Mouse (Mus musculus) C2C12 (cell line): Measurements from ENCODE around the gene Kdm4b. TPM values are rescaled to one million over a fixed set of nuclear protein-coding genes. Genes with fewer than 3 reads are reported as not detected.

Experiments used
- H3K27me3 ChIP-seq: one replicate; pipeline ENCODE4 v1.6.1; 2011; ENCODE audit not compliant: control insufficient read depth, insufficient read depth, insufficient read length
- H3K36me3 ChIP-seq: one replicate; pipeline ENCODE4 v1.6.1; 2011; ENCODE audit not compliant: control insufficient read depth, insufficient read depth
- H3K4me3 ChIP-seq: one replicate; pipeline ENCODE4 v1.5.1; 2011; ENCODE audit warnings: mild to moderate bottlenecking, control low read depth; ENCODE audit not compliant: poor library complexity, insufficient read depth, severe bottlenecking
- H3K79me2 ChIP-seq: one replicate; pipeline ENCODE4 v1.6.1; 2011; ENCODE audit not compliant: control insufficient read depth, insufficient read depth
- H3K79me3 ChIP-seq: one replicate; pipeline ENCODE4 v1.6.1; 2011; ENCODE audit warnings: low read depth, control low read depth
- H3ac ChIP-seq: one replicate; pipeline ENCODE3; 2011; ENCODE audit warnings: low read depth; ENCODE audit not compliant: control insufficient read depth, insufficient read length
- CEBPB ChIP-seq: IDR thresholded peaks from one replicate; pipeline ENCODE4 v1.6.1; 2011; ENCODE audit warnings: low read depth, mild to moderate bottlenecking, control low read depth, moderate library complexity
- CTCF ChIP-seq: IDR thresholded peaks from one replicate; pipeline ENCODE4 v1.5.1; 2011; ENCODE audit not compliant: control insufficient read depth, insufficient read depth, insufficient read length
- FOSL1 ChIP-seq: IDR thresholded peaks from one replicate; pipeline ENCODE4 v1.8.0; 2011; ENCODE audit warnings: mild to moderate bottlenecking, low read length; ENCODE audit not compliant: poor library complexity, insufficient read depth, severe bottlenecking
- MAX ChIP-seq: IDR thresholded peaks from one replicate; pipeline ENCODE4 v1.6.1; 2011; ENCODE audit warnings: mild to moderate bottlenecking, control low read depth
- MYOD1 ChIP-seq: IDR thresholded peaks from one replicate; pipeline ENCODE4 v1.6.1; 2011; ENCODE audit warnings: low read depth; ENCODE audit not compliant: control insufficient read depth, insufficient read length
- MYOG ChIP-seq: IDR thresholded peaks from one replicate; pipeline ENCODE4 v1.6.1; 2011; ENCODE audit not compliant: control insufficient read depth, insufficient read length; ENCODE audit errors: extremely low read depth
- USF1 ChIP-seq: IDR thresholded peaks from one replicate; pipeline ENCODE4 v1.6.1; 2011; ENCODE audit warnings: low read depth, mild to moderate bottlenecking, control low read depth, moderate library complexity
- polyA plus RNA-seq: library from polyadenylated mRNA; unstranded; fragments of >200 nt; fragmentation: generic; extraction: Trizol; gene quantifications from one replicate; pipeline ENCODE4 v1.2.1, GENCODE M21; 2012; ENCODE audit warnings: missing spikeins

Gene Kdm4b
- polyA plus RNA-seq, 1 experiment, result 10.1 TPM

DNA sequence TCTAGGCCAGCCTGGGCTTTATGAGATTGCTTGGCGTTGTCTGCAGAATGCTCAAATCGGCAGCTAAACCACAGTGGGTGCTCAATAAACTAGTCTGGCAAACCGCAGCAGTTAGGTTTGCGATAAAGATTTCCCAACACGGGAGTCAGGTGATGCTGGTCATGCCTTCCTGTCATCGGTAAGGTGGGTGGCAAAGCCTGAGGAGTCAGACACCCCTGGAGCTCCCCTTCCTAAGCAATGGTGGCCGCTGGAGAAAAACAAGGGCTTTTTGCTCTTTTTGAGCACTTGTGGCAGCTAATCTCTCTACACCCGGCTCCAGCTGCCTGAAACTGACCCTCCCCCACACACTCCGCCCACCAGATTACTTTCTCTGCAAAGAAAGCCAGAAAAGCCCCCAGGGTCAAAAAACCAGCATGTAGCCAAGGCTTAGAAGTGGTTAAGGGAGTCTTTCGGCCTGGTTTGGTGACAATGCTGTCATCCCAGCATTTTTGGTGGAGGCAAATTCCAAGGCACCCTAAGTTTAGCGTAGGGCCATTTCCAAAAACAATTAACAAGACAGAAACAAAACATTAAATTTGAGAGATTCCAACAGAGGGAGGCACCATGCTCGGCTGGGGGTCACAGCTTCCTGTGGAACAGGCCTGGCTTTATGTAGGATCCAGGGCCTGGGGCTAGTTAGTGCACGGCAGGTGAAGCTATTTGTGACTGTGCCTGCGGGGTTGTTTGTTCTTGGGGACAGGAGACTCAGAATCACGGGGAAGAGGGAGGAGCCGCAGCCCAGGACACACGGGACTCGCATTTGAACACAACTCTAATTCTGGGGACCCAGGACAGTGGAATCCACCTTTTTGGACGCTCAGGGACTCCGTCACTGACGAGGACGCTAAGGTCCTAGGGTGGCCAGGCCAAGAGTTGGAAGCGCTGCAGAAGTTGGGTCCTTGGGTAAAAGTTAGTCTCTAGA, 36.2 kb upstream of the Kdm4b start:
- peak overlapping the region; percentile 53 for H3K4me3 ChIP-seq
- peak overlapping the region; percentile 60 for H3ac ChIP-seq
- peaks cover 7% of the 10 kb centered on the region for H3K36me3 ChIP-seq
- TF ChIP-seq CEBPB (peak; percentile 35), USF1 (peak; percentile 24), FOSL1 (no peak)
- H3K79me2 ChIP-seq, result peaks cover 16% of the 10 kb centered on the region
- no peaks in the 10 kb centered on the region for H3K27me3 ChIP-seq
- H3K79me3 ChIP-seq, result no peaks in the 10 kb centered on the region

DNA sequence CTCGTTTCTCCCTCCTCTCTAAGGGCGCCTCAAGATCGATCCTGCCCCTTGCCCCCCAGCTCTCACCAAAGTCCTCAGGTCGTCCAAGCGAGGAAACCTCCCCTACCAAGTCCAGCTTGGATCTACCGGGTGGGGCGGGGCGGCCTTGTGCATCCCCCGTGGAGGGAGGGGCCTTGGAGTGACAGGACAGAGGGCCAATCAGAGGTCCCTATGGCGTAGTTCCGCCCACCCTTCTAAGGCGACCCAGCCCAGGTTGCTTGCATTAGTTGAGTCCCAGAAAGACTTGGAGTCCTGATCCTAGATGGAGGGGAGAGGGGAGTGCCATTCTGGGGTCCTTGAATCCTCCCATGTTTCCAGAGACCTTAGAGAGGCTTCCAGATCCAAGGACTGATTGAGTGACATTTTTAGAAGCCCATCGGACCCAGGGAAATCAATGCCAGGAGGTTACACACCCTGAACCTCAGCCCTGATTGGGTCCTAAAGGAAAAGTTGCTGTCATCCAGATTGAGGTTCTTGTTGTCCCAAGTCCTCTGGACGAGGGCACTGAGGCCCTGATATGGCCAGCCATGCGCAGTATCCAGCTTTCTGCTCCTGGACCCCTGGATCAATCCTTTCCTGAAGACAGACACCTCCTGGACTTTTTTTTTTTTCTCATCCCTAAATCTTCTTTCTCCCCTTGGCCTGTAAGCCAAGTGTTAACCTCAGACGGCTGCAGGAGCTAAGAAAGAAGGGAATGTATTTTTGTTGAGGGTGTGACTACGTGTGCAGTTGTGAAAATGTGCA, 35.3 kb upstream of the Kdm4b start:
- TF ChIP-seq USF1 (no peak), MAX (no peak), CTCF (no peak), FOSL1 (no peak), CEBPB (no peak)
- peaks cover 4% of the 10 kb centered on the region for H3K36me3 ChIP-seq

DNA sequence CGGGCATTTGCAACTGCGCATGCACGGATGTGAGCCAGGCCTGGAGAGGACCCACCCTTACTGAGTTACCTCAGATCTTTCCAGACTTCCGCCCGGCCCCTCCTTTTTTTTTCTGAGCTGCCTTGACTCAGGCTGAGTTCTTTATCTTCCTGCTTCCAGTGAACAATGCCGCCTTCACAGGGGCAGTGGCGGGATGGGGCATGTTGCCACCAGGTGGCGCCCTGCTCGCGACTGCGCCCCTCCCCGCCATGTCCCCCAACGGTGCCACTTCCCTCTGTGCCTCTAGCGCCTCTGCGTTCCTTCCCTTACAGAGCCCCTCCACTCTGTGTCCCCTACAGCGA, 34.7 kb upstream of the Kdm4b start:
- Histone ChIP-seq H3K27me3 (no peaks in the 10 kb centered on the region), H3ac (peak overlapping the region; percentile 1), H3K36me3 (no peaks in the 10 kb centered on the region), H3K79me2 (peaks cover 16% of the 10 kb centered on the region), H3K4me3 (no peak overlapping the region), H3K79me3 (no peaks in the 10 kb centered on the region)
- TF ChIP-seq CTCF (peak; percentile 99), MAX (peak; percentile 60), MYOD1 (no peak), MYOG (no peak), USF1 (no peak), CEBPB (no peak), FOSL1 (no peak)

More for the DNA sequence above, 35.3 kb upstream of the Kdm4b start:
- no peaks in the 10 kb centered on the region for H3K27me3 ChIP-seq
- H3K79me3 ChIP-seq, result no peaks in the 10 kb centered on the region
- H3K79me2 ChIP-seq, result peaks cover 16% of the 10 kb centered on the region
- peak overlapping the region; percentile 60 for H3ac ChIP-seq
- peak overlapping the region; percentile 53 for H3K4me3 ChIP-seq

- no peaks in the 10 kb centered on the region for H3K36me3 ChIP-seq
- TF ChIP-seq CEBPB, result no peak
- no peak for TF ChIP-seq FOSL1
- no peak for TF ChIP-seq MYOG
- TF ChIP-seq MYOD1, result no peak
- TF ChIP-seq MAX, result no peak
- TF ChIP-seq USF1, result no peak
- TF ChIP-seq CTCF, result no peak
- H3K79me3 ChIP-seq, result no peaks in the 10 kb centered on the region
- H3ac ChIP-seq, result no peak overlapping the region
- H3K4me3 ChIP-seq, result no peak overlapping the region
- peaks cover 16% of the 10 kb centered on the region for H3K79me2 ChIP-seq
- H3K27me3 ChIP-seq, result no peaks in the 10 kb centered on the region
Measured at GRCm38 (mm10) chr17:56291826-56292475, 33.9 kb upstream of the Kdm4b start.

DNA sequence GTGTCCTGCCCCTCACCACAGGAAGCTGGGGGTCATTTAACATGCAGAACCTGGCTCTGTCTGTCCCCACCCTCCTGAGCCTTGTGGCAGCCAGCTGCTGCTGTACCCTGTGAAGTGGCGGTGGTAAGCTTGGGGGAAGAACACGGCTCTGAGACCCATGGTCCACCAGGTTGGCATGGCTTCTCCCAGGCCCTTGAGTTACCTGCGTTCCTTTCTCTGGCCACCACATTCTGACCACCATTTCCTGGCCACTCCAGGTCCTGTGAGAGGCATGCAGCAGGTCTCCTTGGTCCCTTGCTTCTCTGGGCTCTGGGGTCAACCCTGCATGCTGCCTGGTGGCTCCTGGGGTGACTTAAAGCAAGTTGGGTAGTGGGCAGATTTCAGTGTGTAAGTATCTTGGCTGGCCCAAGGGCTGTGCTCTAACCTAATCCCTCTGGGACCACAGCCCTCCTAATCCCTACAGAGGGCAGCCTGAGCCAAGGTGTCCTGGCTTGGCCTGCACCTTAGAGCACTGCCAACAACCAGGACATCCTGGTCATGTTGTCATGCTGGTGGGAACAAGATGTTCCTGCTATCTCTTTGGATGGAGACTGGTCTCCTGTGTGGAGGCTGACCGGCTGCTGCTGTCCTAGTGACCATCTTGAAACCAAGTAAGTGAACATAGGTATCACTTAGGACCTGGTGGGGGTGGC, 33.2 kb upstream of the Kdm4b start, which contains the start of gene Plin3:
TSS of gene Plin3 (minus strand) at position 343 of the 692 bp plus-strand sequence.
- TF ChIP-seq MYOD1, result no peak
- no peak for TF ChIP-seq MAX
- TF ChIP-seq FOSL1, result no peak
- no peak for TF ChIP-seq CEBPB
- no peak for TF ChIP-seq CTCF
- no peak for TF ChIP-seq MYOG
- TF ChIP-seq USF1, result no peak
- Histone ChIP-seq H3K4me3 (no peak within 1 kb of the TSS), H3K27me3 (no peaks in the 10 kb centered on the region), H3K79me3 (no peaks in the 10 kb centered on the region), H3K36me3 (no peaks in the 10 kb centered on the region), H3K79me2 (peaks cover 14% of the 10 kb centered on the region), H3ac (no peak within 1 kb of the TSS)
